Mouse (Mus musculus) lung, embryonic 15.5 days (tissue): ENCODE measurements at regions not wholly inside any gene's neighbourhood (a gene's known extent, or its start where the extent isn't known, plus 50 kb on each side); places are given as distances from the start of the nearest gene placed in this dataset.

Experiments used
- ATAC-seq: fragments of 200-750 bp; cut with Nextera tagmentation; 2 replicates; pipeline ENCODE4 v1.8.0; 2017; ENCODE audit warnings: moderate number of reproducible peaks, borderline replicate concordance; ENCODE audit not compliant: low FRiP score, low TSS enrichment; ENCODE audit errors: extremely low read depth
- H3K27ac ChIP-seq: fragments of 300-500 bp; sonication (generic); 2 replicates; pipeline ENCODE4 v1.5.1; 2015; ENCODE audit warnings: moderate library complexity, mild to moderate bottlenecking, inconsistent platforms
- H3K27me3 ChIP-seq: fragments of 300-500 bp; sonication (generic); 2 replicates; pipeline ENCODE4 v1.6.1; 2015; ENCODE audit warnings: inconsistent platforms
- H3K36me3 ChIP-seq: fragments of 300-500 bp; sonication (generic); 2 replicates; pipeline ENCODE4 v1.6.1; 2015; ENCODE audit warnings: inconsistent platforms
- H3K4me1 ChIP-seq: fragments of 300-500 bp; sonication (generic); 2 replicates; pipeline ENCODE4 v1.6.1; 2015; ENCODE audit warnings: inconsistent platforms
- H3K4me2 ChIP-seq: fragments of 300-500 bp; sonication (generic); 2 replicates; pipeline ENCODE4 v1.6.1; 2015; ENCODE audit warnings: inconsistent platforms, mild to moderate bottlenecking, moderate library complexity
- H3K4me3 ChIP-seq: fragments of 300-500 bp; sonication (generic); 2 replicates; pipeline ENCODE4 v1.5.1; 2015; ENCODE audit warnings: mild to moderate bottlenecking, inconsistent platforms
- H3K9ac ChIP-seq: fragments of 300-500 bp; sonication (generic); 2 replicates; pipeline ENCODE4 v1.6.1; 2015; ENCODE audit warnings: inconsistent platforms
- H3K9me3 ChIP-seq: fragments of 300-500 bp; sonication (generic); 2 replicates; pipeline ENCODE4 v1.6.1; 2016; ENCODE audit warnings: inconsistent platforms
- WGBS: fragments of 180-500 bp; shearing (Covaris S2); methylation state at CpG from one replicate; pipeline ENCODE4 v1.1.7; 2015; 5-methylcytosine and 5-hydroxymethylcytosine counted together

DNA sequence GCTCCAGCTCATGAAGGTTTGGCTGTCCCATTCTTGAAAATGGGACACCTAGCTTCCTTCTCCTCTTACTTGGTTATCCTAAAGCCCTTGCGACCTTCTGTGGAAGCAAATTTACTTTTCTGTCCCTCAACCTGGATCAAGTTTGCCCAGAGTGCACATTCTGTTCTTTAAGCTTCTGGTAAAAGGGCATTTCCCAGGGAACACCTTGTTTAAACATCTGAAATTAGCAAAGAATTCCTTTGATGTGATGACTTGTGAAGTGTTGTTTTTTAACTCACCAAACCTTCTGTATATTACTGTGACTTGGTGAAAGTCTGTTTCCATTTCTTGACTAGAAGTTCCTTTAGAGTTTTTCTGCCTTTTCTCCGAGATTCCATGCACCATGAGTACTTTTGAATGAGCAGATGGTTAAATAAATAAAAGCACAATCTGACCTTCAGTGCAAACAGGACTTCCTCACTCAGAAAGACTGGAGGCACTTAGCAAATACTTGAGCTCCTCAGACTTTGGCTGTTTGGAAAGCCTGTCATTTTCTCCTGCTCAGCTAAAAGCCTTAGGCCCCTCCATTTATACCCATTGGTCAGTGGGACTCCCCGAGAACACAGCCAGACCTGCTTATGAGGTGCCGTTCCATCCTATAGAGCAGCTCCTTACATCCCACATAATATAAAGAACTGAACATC lies 69.3 kb upstream of the Rprm start:
- peak overlapping the region; percentile 63 for H3K27ac ChIP-seq
- peak; percentile 46; the same call in 1 of the 2 replicates for ATAC-seq
- H3K4me3 ChIP-seq = no peak overlapping the region
- H3K9ac ChIP-seq = no peak overlapping the region
- H3K4me1 ChIP-seq = no peaks in the 10 kb centered on the region
- H3K27me3 ChIP-seq = no peaks in the 10 kb centered on the region
- whole genome bisulfite sequencing = 48% methylated on average over 4 of the region's 4 CpGs
- H3K4me2 ChIP-seq = no peak overlapping the region
- H3K36me3 ChIP-seq = no peaks in the 10 kb centered on the region
- H3K9me3 ChIP-seq = no peaks in the 10 kb centered on the region

DNA sequence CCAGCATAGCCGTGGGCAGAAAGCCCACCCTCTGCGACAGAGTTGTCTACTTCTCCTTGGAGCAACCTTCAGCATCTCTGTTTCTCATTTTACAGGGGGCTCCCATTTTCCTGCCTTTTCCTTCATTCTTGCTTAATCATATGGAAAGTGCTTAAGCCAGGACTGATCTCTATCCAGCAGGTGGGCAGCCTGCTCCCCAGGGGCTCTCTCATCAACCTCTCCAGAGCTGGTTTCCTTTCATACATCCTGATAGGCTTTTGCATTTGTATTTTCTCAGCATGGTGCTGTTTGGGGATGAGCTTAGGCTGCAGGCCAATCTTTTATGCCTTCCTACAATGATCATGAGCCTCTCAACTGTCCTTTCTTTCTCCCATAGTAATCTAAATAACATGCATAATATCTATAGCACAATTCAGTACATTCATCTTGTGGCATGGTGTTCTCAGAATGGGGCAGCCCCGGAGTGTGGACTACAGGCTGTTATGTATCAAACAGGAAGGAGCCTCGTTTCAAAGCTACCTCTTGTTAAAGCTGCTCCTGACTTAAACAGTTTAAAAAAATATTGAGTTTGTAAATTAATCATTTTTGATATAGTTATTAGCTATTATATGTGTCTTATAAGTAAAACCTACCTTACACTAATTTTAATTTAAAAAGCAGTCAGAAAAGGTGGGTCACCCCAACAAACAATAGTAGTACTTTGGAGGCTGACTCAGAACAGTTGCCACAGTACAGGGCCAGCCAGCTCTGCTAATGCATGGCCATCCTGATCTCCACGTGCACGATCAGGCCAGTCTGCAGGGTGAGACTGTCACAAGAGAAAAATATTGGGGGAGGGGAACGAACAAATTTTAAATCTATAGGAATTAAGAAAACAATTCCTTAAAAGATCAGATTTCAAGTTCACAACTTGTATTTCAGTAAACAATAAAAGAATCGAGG lies 73.6 kb upstream of the Rprm start:
- Histone ChIP-seq H3K4me3 (no peak overlapping the region), H3K36me3 (no peaks in the 10 kb centered on the region), H3K9ac (no peak overlapping the region), H3K27me3 (no peaks in the 10 kb centered on the region), H3K9me3 (no peaks in the 10 kb centered on the region), H3K27ac (no peak overlapping the region), H3K4me1 (no peaks in the 10 kb centered on the region), H3K4me2 (no peak overlapping the region)
- WGBS = 54% methylated on average over 8 of the region's 8 CpGs
- no peak for ATAC-seq

GRCm38 (mm10) chr2:54177549-54177948 lies 92.2 kb upstream of the Rprm start:
- 70% methylated on average over 2 of the region's 2 CpGs for WGBS
- ATAC-seq = no peak
- no peak overlapping the region for H3K9ac ChIP-seq

GRCm38 (mm10) chr2:54190828-54191227 lies 105.5 kb upstream of the Rprm start:
- Histone ChIP-seq H3K36me3 (no peaks in the 10 kb centered on the region), H3K27me3 (no peaks in the 10 kb centered on the region), H3K27ac (no peak overlapping the region), H3K9me3 (no peaks in the 10 kb centered on the region), H3K4me1 (no peaks in the 10 kb centered on the region), H3K4me2 (no peak overlapping the region), H3K4me3 (no peak overlapping the region), H3K9ac (no peak overlapping the region)
- ATAC-seq = no peak
- 61% methylated on average over 4 of the region's 4 CpGs for WGBS

More at GRCm38 (mm10) chr2:54177549-54177948, 92.2 kb upstream of the Rprm start:
- H3K27ac ChIP-seq = no peak overlapping the region
- no peaks in the 10 kb centered on the region for H3K4me1 ChIP-seq
- no peak overlapping the region for H3K4me2 ChIP-seq
- H3K9me3 ChIP-seq = no peaks in the 10 kb centered on the region
- H3K4me3 ChIP-seq = no peak overlapping the region
- no peaks in the 10 kb centered on the region for H3K36me3 ChIP-seq
- H3K27me3 ChIP-seq = no peaks in the 10 kb centered on the region

DNA sequence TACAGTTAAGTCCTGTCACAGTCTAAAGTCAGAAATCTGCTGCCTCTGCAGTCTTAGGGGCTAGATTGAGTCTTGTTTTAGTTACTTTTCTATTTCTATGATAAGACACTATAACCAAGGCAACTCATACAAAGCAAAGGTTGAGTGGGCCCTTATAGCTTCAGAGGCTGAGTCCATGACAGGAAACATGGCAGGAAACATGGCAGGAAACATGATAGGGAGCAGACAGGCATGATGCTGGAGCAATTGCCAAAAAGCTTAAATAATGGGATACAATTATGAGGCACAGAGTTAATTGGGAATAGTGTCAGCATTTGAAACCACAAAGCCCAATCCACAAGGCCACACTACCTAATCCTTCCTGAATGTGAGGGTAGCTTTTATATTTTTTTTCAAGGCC lies 113.0 kb upstream of the Rprm start:
- H3K9me3 ChIP-seq = no peaks in the 10 kb centered on the region
- H3K36me3 ChIP-seq = no peaks in the 10 kb centered on the region
- no peak for ATAC-seq
- no peaks in the 10 kb centered on the region for H3K4me1 ChIP-seq
- H3K4me3 ChIP-seq = no peak overlapping the region
- H3K27ac ChIP-seq = no peak overlapping the region
- no peak overlapping the region for H3K4me2 ChIP-seq
- H3K27me3 ChIP-seq = no peaks in the 10 kb centered on the region
- H3K9ac ChIP-seq = no peak overlapping the region

- no peak for ATAC-seq
- Histone ChIP-seq H3K4me3 (no peak overlapping the region), H3K27me3 (no peaks in the 10 kb centered on the region), H3K4me2 (no peak overlapping the region), H3K27ac (no peak overlapping the region), H3K36me3 (no peaks in the 10 kb centered on the region), H3K9ac (no peak overlapping the region), H3K9me3 (no peaks in the 10 kb centered on the region), H3K4me1 (no peaks in the 10 kb centered on the region)
- WGBS = 50% methylated on average over 3 of the region's 3 CpGs
Measured at GRCm38 (mm10) chr2:54215597-54215996, 130.2 kb upstream of the Rprm start.

DNA sequence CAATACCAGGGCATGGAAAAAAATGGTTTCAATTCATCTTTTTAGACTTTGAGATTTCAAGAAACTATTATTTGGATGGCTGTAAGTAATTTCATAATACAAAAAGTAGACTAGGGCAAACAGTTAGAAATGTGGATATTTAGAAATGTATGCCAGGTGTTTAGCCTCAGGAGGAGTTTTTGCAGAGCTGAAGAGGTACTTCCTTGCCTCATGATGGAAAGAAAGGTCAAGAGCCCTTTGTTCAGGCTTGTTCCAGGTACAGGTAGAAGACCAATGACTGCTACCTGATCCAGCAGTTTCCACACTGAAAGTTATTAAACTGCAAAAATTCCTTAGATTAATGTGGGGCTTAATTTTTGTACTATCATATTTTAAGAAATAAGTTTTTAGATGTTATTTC lies 143.3 kb upstream of the Rprm start:
- no peaks in the 10 kb centered on the region for H3K36me3 ChIP-seq
- H3K4me1 ChIP-seq = no peaks in the 10 kb centered on the region
- no peak overlapping the region for H3K4me2 ChIP-seq
- H3K27me3 ChIP-seq = no peaks in the 10 kb centered on the region
- H3K9me3 ChIP-seq = no peaks in the 10 kb centered on the region
- ATAC-seq = no peak
- no peak overlapping the region for H3K27ac ChIP-seq
- no peak overlapping the region for H3K9ac ChIP-seq
- H3K4me3 ChIP-seq = no peak overlapping the region

DNA sequence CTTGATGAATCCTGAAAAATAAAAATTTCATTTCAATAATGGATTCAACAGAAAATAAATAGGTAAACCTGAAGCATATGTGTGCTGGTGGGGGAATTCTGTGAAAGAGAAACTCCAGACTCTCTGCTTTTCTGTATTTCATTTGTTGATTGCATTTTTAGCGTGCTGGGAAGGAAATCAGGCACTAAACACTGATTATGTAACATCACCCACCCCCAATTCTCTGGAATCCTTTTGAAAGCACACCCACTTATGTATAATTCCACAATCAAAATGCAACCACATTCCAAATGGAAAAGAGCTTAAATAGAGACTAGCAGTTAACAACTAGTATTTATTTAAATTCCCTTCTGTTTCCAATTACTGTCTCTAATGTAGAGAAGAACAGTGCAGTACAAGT lies 143.7 kb upstream of the Rprm start:
- H3K4me1 ChIP-seq = no peaks in the 10 kb centered on the region
- no peak overlapping the region for H3K4me2 ChIP-seq
- ATAC-seq = no peak
- H3K9me3 ChIP-seq = no peaks in the 10 kb centered on the region
- H3K9ac ChIP-seq = no peak overlapping the region
- H3K27ac ChIP-seq = no peak overlapping the region
- no peaks in the 10 kb centered on the region for H3K36me3 ChIP-seq
- WGBS = 48% methylated on average over 1 of the region's 1 CpGs
- no peaks in the 10 kb centered on the region for H3K27me3 ChIP-seq
- no peak overlapping the region for H3K4me3 ChIP-seq

GRCm38 (mm10) chr2:54236760-54237159 lies 151.4 kb upstream of the Rprm start:
- Histone ChIP-seq H3K27ac (no peak overlapping the region), H3K36me3 (no peaks in the 10 kb centered on the region), H3K4me2 (no peak overlapping the region), H3K9ac (no peak overlapping the region), H3K9me3 (no peaks in the 10 kb centered on the region), H3K4me3 (no peak overlapping the region), H3K4me1 (no peaks in the 10 kb centered on the region), H3K27me3 (no peaks in the 10 kb centered on the region)
- 90% methylated on average over 1 of the region's 1 CpGs for WGBS
- ATAC-seq = no peak

DNA sequence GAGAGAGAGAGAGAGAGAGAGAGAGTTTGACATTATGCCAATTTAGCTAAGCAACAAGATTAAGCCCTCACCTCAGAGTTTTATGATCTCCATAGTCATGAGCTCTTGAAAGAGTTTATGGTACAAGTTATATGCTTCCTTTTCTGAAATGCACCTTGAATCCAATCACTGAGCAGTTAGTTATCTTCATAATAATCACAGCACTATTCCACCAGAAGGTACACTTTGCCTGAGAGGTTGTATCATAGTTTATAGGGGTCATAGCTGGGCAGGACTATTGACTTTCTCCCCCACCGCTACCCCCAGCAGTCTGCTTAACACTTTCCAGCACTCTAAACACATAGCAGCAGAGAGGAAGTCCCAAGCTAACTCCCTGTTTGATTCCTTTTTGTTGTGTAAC lies 151.8 kb upstream of the Rprm start:
- no peak overlapping the region for H3K4me2 ChIP-seq
- no peak overlapping the region for H3K4me3 ChIP-seq
- no peaks in the 10 kb centered on the region for H3K36me3 ChIP-seq
- no peak overlapping the region for H3K9ac ChIP-seq
- ATAC-seq = no peak
- H3K4me1 ChIP-seq = no peaks in the 10 kb centered on the region
- H3K27ac ChIP-seq = no peak overlapping the region
- no peaks in the 10 kb centered on the region for H3K9me3 ChIP-seq
- WGBS = 46% methylated on average over 1 of the region's 1 CpGs
- H3K27me3 ChIP-seq = no peaks in the 10 kb centered on the region

- Histone ChIP-seq H3K36me3 (no peaks in the 10 kb centered on the region), H3K9ac (no peak overlapping the region), H3K4me2 (no peak overlapping the region), H3K27ac (no peak overlapping the region), H3K4me3 (no peak overlapping the region), H3K9me3 (no peaks in the 10 kb centered on the region), H3K4me1 (no peaks in the 10 kb centered on the region), H3K27me3 (no peaks in the 10 kb centered on the region)
- 89% methylated on average over 4 of the region's 4 CpGs for WGBS
- ATAC-seq = no peak
Measured at GRCm38 (mm10) chr2:54264773-54265452, 171.2 kb upstream of the Galnt13 start.

DNA sequence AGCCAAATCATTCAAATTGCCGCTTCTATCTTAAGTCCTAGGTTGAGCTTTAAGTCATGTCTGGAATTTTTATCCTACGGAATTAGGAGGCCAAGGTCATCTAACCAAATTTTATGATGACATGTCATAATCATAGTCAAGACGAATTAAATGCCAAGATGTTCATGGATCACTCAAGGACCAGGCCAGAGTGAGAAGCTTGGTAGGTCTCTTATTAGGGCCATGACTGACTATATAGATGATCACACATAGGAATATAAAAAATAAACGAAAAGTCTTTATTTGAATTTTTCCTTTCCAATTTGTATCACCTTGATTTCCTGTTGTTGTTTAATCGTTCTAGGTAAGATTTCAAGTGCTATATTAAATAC lies 170.7 kb upstream of the Galnt13 start:
- no peak for ATAC-seq
- Histone ChIP-seq H3K4me3 (no peak overlapping the region), H3K9ac (no peak overlapping the region), H3K9me3 (no peaks in the 10 kb centered on the region), H3K27me3 (no peaks in the 10 kb centered on the region), H3K4me2 (no peak overlapping the region), H3K27ac (no peak overlapping the region), H3K4me1 (no peaks in the 10 kb centered on the region), H3K36me3 (no peaks in the 10 kb centered on the region)
- 84% methylated on average over 5 of the region's 5 CpGs for WGBS
